Mouse (Mus musculus) layer of hippocampus, adult 6 months (tissue): ENCODE data around the gene Hebp2. TPM values are rescaled to one million over a fixed set of nuclear protein-coding genes. Genes with fewer than 3 reads are reported as not detected.

Source experiments
- long read RNA-seq, 2 experiments: library from polyadenylated mRNA; unstranded; transcript quantifications; one replicate each; pipeline ENCODE4 v2.0.0; 2019 to 2020
- polyA plus RNA-seq: library from polyadenylated mRNA; unstranded; fragments of <200 nt; fragmentation: Nextera tagmentation; gene quantifications from 2 replicates; pipeline ENCODE4 v1.2.3, GENCODE M21; 2021

The Hebp2 gene
- 6.0 and 6.5 TPM in 2 replicates for polyA plus RNA-seq
- long read RNA-seq, experiment 1, transcript Hebp2-201 (4 exons, 2,535 nt), result major isoform, 7 of 9 reads
- long read RNA-seq, experiment 1, partial matches to known transcripts, result 2 of 9 reads
- long read RNA-seq, experiment 1, other reads (novel, unspliced or antisense), result 0 of 9 reads
- long read RNA-seq, experiment 2, transcript Hebp2-201 (4 exons, 2,535 nt), result major isoform, 16 of 16 reads
- long read RNA-seq, experiment 2, partial matches to known transcripts, result 0 of 16 reads
- long read RNA-seq, experiment 2, other reads (novel, unspliced or antisense), result 0 of 16 reads

DNA sequence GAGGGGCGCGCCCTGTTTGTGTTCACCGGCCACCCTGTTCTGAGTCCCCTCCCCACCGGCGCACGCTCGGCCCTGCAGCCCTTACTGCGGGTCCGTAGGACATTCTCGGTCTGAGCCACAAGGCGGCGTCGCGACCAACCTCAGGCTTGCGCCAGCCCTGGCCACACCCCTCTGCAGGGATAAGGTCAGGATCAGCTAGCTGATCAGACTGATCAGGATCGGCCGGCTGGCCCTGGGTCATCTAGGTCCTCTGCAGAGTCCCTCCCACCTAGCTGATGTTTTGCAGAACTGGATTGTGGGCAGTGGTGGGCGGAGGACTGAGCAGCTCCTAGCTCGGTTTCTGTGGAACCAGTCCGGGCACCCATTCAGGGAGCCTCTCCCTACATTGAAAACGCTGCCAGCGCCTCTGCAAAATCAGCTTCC, at the start of gene Hebp2:
Gene Hebp2, minus strand, starts transcription at position 264 of the 423 bp plus-strand sequence.

Other genes with a start within 250 kb of the Hebp2 start
- gene Nhsl1, start 227.1 kb downstream of the Hebp2 start, polyA plus RNA-seq, result 11.0 and 11.7 TPM in 2 replicates
- 6.6 and 7.4 TPM in 2 replicates for gene Arfgef3, start 197.9 kb upstream of the Hebp2 start, polyA plus RNA-seq
- not detected in 2 replicates for gene Gm4922, start 240.7 kb upstream of the Hebp2 start, polyA plus RNA-seq